ENCODE assay signal across 8 mouse cellular contexts in genomic region chr1:170590041-170590360, GRCm38 (mm10). TPM values are rescaled to one million over a fixed set of nuclear protein-coding genes. Genes with fewer than 3 reads are reported as not detected.
DNase-seq lines count a peak whose midpoint lies in the region; ATAC-seq and TF ChIP-seq lines count a peak whose summit lies in the region.

No protein-coding gene starts in this region.

- intact Hi-C loops in gastrocnemius, adult 2 months (cut with DNase I): no loop called here

- no peak for TF ChIP-seq CTCF in gastrocnemius, adult 2 months (IDR thresholded peaks at IDR 0.05)
- TF ChIP-seq CTCF in testis, adult 2 months (IDR thresholded peaks at IDR 0.05; ENCODE audit: control insufficient read depth, insufficient read depth, insufficient replicate concordance, low read depth, low read length): no peak

- H3K4me2 ChIP-seq in limb, embryonic 15.5 days: peak overlapping the region; percentile 97
- peak overlapping the region; percentile 97 for H3K4me2 ChIP-seq in stomach, embryonic 16.5 days (ENCODE audit: low read depth, low read length)

- peak overlapping the region; percentile 78 for H3K27ac ChIP-seq in gastrocnemius, adult 2 months
- peak overlapping the region; percentile 49; the same call in 1 of the 2 replicates for H3K27ac ChIP-seq in testis, adult 2 months (ENCODE audit: control insufficient read depth, insufficient read depth, low read depth, low read length)
- H3K27ac ChIP-seq in limb, embryonic 15.5 days: no peak overlapping the region
- H3K27ac ChIP-seq in stomach, embryonic 16.5 days (ENCODE audit: low read length): no peak overlapping the region

- H3K9ac ChIP-seq in limb, embryonic 15.5 days: peak overlapping the region; percentile 82
- peak overlapping the region; percentile 84 for H3K9ac ChIP-seq in stomach, embryonic 16.5 days (ENCODE audit: low read length)

- H3K4me3 ChIP-seq in gastrocnemius, adult 2 months: peak overlapping the region; percentile 89
- H3K4me3 ChIP-seq in testis, adult 2 months (ENCODE audit: control insufficient read depth, low read depth, low read length): peak overlapping the region; percentile 89
- H3K4me3 ChIP-seq in limb, embryonic 15.5 days: peak overlapping the region; percentile 83
- peak overlapping the region; percentile 83 for H3K4me3 ChIP-seq in stomach, embryonic 16.5 days (replicated peaks; ENCODE audit: low read length)

- TF ChIP-seq POLR2A in testis, adult 2 months (IDR thresholded peaks at IDR 0.05; ENCODE audit: control insufficient read depth, low read depth, low read length): no peak

- no peaks in the 10 kb centered on the region for H3K27me3 ChIP-seq in testis, adult 2 months (ENCODE audit: control insufficient read depth, insufficient read depth, low read length)
- no peaks in the 10 kb centered on the region for H3K27me3 ChIP-seq in limb, embryonic 15.5 days
- no peaks in the 10 kb centered on the region for H3K27me3 ChIP-seq in stomach, embryonic 16.5 days (ENCODE audit: control insufficient read depth, insufficient read depth, low read length)

- DNase-seq in gastrocnemius, adult 2 months: no peak
- DNase-seq in gastrocnemius, postnatal 25 days: no peak
- DNase-seq in testis, postnatal 10 days (ENCODE audit: low spot score): no peak
- no peak for DNase-seq in MN1 (ENCODE audit: low spot score)
- no peak for DNase-seq in frontal cortex, postnatal 10 days (ENCODE audit: low spot score in 2 of 2)

- H3K9me3 ChIP-seq in limb, embryonic 15.5 days: no peaks in the 10 kb centered on the region
- H3K9me3 ChIP-seq in stomach, embryonic 16.5 days (replicated peaks; ENCODE audit: control insufficient read depth, low read length): peaks cover 3% of the 10 kb centered on the region; the same call in 1 of the 2 replicates

- no peaks in the 10 kb centered on the region for H3K36me3 ChIP-seq in testis, adult 2 months (ENCODE audit: control insufficient read depth, insufficient read depth, low read length)
- no peaks in the 10 kb centered on the region for H3K36me3 ChIP-seq in limb, embryonic 15.5 days
- H3K36me3 ChIP-seq in stomach, embryonic 16.5 days (ENCODE audit: control insufficient read depth, insufficient read depth, low read length): 0 out of 2 replicates have a peak, but pooled peaks cover 5% of the 10 kb centered on the region

- peaks cover 11% of the 10 kb centered on the region for H3K4me1 ChIP-seq in testis, adult 2 months (ENCODE audit: control insufficient read depth, insufficient read depth, low read length)
- H3K4me1 ChIP-seq in limb, embryonic 15.5 days: peaks cover 14% of the 10 kb centered on the region
- H3K4me1 ChIP-seq in stomach, embryonic 16.5 days (ENCODE audit: control insufficient read depth, insufficient read depth, low read length): peaks cover 8% of the 10 kb centered on the region; the same call in 1 of the 2 replicates

- WGBS in limb, embryonic 15.5 days: 2% methylated on average over 11 of the region's 11 CpGs
- WGBS in stomach, embryonic 16.5 days: 3% methylated on average over 11 of the region's 11 CpGs

- no peak for ATAC-seq in limb, embryonic 15.5 days (ENCODE audit: insufficient number of reproducible peaks, low FRiP score, low TSS enrichment, low read depth)
- no peak for ATAC-seq in stomach, embryonic 16.5 days (ENCODE audit: insufficient read depth, low FRiP score)

RNA-seq across cellular contexts. Expression of gene Nos1ap, which starts 0.3 kb away (rescaled TPM):
- total RNA-seq in gastrocnemius, adult 2 months (2021): 1 to 10 TPM in 1 of 2 experiments, under 1 TPM in 1; 0.79 to 2.0 TPM
- total RNA-seq in gastrocnemius, postnatal 25 days (2021): 1 to 10 TPM; 1.4 to 1.7 TPM
- 1.4 and 2.1 TPM in 2 replicates for polyA plus RNA-seq in testis, adult 2 months (2012; rRNA removed)
- 8.0 and 10.1 TPM in 2 replicates for polyA plus RNA-seq in limb, embryonic 15.5 days (2015; fragmentation: Nextera tagmentation; extraction: Ambion mirVana)
- 8.9 and 13.0 TPM in 2 replicates for polyA plus RNA-seq in stomach, embryonic 16.5 days (2015; fragmentation: Nextera tagmentation; extraction: Ambion mirVana)

RNA-seq across cellular contexts. Expression of gene Olfml2b, which starts 54.3 kb away (rescaled TPM):
- total RNA-seq in gastrocnemius, adult 2 months (2021): 1 to 10 TPM; 2.9 to 6.6 TPM
- 10 to 100 TPM in 1 of 2 experiments, 1 to 10 TPM in 1; 8.0 to 12.4 TPM for total RNA-seq in gastrocnemius, postnatal 25 days (2021)
- 5.3 and 6.4 TPM in 2 replicates for polyA plus RNA-seq in testis, adult 2 months (2012; rRNA removed)
- 52.5 and 69.4 TPM in 2 replicates for polyA plus RNA-seq in limb, embryonic 15.5 days (2015; fragmentation: Nextera tagmentation; extraction: Ambion mirVana)
- 49.2 and 58.5 TPM in 2 replicates for polyA plus RNA-seq in stomach, embryonic 16.5 days (2015; fragmentation: Nextera tagmentation; extraction: Ambion mirVana)

Comparison
In these comparisons a context has a peak if more than half of its experiments do, and no peak if none do; other contexts are left out.
1. H3K27ac ChIP-seq: peak in gastrocnemius, adult 2 months (single experiment) and testis, adult 2 months (single experiment); none in limb, embryonic 15.5 days (single experiment) and stomach, embryonic 16.5 days (single experiment).
2. Peak in every context shown above with its lines, with median percentiles within 50 percentile points of each other: H3K4me3 ChIP-seq.